Comparison of ENCODE assay signal across 1 mouse cellular context in genomic region chr3:19949401-19949800, GRCm38 (mm10). TPM values are rescaled to one million over a fixed set of nuclear protein-coding genes. Genes with fewer than 3 reads are reported as not detected.
"Had no signal": no experiment of that assay in that cellular context is flagged by ENCODE, and none has a peak within 500 bp of the region (broad histone marks: within the 10 kb centered on the region; RNA-seq: fewer than 3 reads in every experiment).

No protein-coding gene starts in this region.

RNA-seq across cellular contexts. Expression of gene Cp, which starts 7.5 kb away (rescaled TPM):
- polyA plus RNA-seq: erythroblast, embryonic 14.5 days had no signal
